Mouse (Mus musculus): ENCODE measurements around the gene Mettl26.

Mettl26 gene

GRCm38 (mm10) chr17:25925348-25925747 lies 50.5 kb downstream of the Mettl26 start:
- DNase-seq (ENCODE audit: low spot score in 2 of 2): peak; percentile 28 to 35
